Mouse (Mus musculus) heart, embryonic 11.5 days (tissue): ENCODE data around the gene Abhd4. TPM values are rescaled to one million over a fixed set of nuclear protein-coding genes. Genes with fewer than 3 reads are reported as not detected.

Source experiments
- ATAC-seq: fragments of 200-750 bp; cut with Nextera tagmentation; replicated peaks from 2 replicates; pipeline ENCODE4 v1.8.0; 2017; ENCODE audit warnings: moderate library complexity; ENCODE audit not compliant: insufficient number of reproducible peaks, low FRiP score, low TSS enrichment
- H3K27ac ChIP-seq: fragments of 300-500 bp; sonication (generic); 2 replicates; pipeline ENCODE4 v1.5.1; 2014; ENCODE audit warnings: mild to moderate bottlenecking, low read depth, low read length
- H3K27me3 ChIP-seq: fragments of 300-500 bp; sonication (generic); 2 replicates; pipeline ENCODE4 v1.6.1; 2014; ENCODE audit warnings: mild to moderate bottlenecking, low read length, mixed read lengths; ENCODE audit not compliant: control insufficient read depth, insufficient read depth
- H3K36me3 ChIP-seq: fragments of 300-500 bp; sonication (generic); 2 replicates; pipeline ENCODE4 v1.6.1; 2014; ENCODE audit warnings: mild to moderate bottlenecking, low read length, moderate library complexity, mixed read lengths; ENCODE audit not compliant: control insufficient read depth, insufficient read depth
- H3K4me1 ChIP-seq: fragments of 300-500 bp; sonication (generic); 2 replicates; pipeline ENCODE4 v1.6.1; 2014; ENCODE audit warnings: low read length; ENCODE audit not compliant: control insufficient read depth, insufficient read depth
- H3K4me2 ChIP-seq: fragments of 300-500 bp; sonication (generic); 2 replicates; pipeline ENCODE4 v1.6.1; 2014; ENCODE audit warnings: mild to moderate bottlenecking, moderate library complexity
- H3K4me3 ChIP-seq: fragments of 300-500 bp; sonication (generic); 2 replicates; pipeline ENCODE4 v1.5.1; 2014; ENCODE audit warnings: low read depth, low read length
- H3K9ac ChIP-seq: fragments of 300-500 bp; sonication (generic); 2 replicates; pipeline ENCODE4 v1.6.1; 2014; ENCODE audit warnings: mild to moderate bottlenecking, low read depth, low read length, moderate library complexity
- H3K9me3 ChIP-seq: fragments of 300-500 bp; sonication (generic); replicated peaks from 2 replicates; pipeline ENCODE4 v1.6.1; 2016; ENCODE audit warnings: low read length; ENCODE audit not compliant: control insufficient read depth
- WGBS: fragments of 180-500 bp; shearing (Covaris S2); extraction: QIAGEN DNeasy Blood & Tissue Kit; methylation state at CpG from one replicate; pipeline ENCODE4 v1.1.7; 2014; ENCODE audit not compliant: insufficient replicate concordance; 5-methylcytosine and 5-hydroxymethylcytosine counted together
- polyA plus RNA-seq: library from polyadenylated mRNA; unstranded; fragments of >200 nt; fragmentation: Nextera tagmentation; extraction: Ambion mirVana; gene quantifications from 2 replicates; pipeline ENCODE4 v1.2.1, GENCODE M21; 2014

Gene Abhd4
- polyA plus RNA-seq, 1 experiment from 2014 or later = 97.3 TPM

DNA sequence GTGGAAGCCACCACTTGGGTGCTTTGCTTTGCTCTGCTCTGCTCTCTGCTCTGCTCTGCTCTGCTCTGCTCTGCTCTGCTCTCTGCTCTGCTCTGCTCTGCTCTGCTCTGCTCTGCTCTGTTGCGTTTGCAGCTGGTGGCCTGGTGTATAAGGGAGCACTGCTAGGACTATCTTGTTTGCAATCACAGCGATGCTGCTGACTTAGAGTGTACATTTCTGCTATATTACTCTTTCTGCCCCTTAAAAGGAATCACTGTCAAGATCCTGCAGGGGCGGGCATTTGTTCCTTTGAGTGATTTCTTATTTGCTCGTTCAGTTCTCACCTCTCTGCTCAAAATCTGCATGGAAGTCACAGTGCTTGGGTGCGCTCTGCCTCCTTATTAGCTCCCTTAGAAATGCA, 44.1 kb upstream of the Abhd4 start:
- Histone ChIP-seq H3K36me3 (no peaks in the 10 kb centered on the region), H3K4me3 (no peak overlapping the region), H3K9me3 (no peaks in the 10 kb centered on the region), H3K27ac (no peak overlapping the region), H3K9ac (no peak overlapping the region), H3K4me1 (peaks cover 24% of the 10 kb centered on the region), H3K4me2 (no peak overlapping the region), H3K27me3 (no peaks in the 10 kb centered on the region)
- 79% methylated on average over 5 of the region's 5 CpGs for WGBS
- ATAC-seq = no peak

DNA sequence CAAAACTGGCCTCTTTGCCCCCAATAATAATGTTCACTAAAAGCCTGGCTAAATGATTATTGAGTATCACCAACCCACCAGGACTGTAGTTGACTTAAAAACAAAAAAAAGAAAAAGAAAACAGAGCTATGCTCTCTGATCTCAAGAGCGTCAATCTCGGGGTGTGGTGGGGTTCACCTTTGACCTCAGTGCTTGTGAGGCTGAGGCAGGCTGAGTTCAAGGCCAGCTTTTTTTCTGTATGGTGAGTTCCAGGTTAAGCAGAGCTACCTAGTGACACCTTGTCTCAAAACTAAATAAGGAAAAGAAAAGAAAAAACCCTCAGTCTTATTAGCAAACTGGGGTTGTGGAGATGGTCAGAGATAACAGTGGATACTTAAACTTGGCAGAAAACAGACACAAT, 43.6 kb upstream of the Abhd4 start:
- Histone ChIP-seq H3K9me3 (no peaks in the 10 kb centered on the region), H3K27ac (no peak overlapping the region), H3K9ac (no peak overlapping the region), H3K4me2 (no peak overlapping the region), H3K27me3 (no peaks in the 10 kb centered on the region), H3K4me3 (no peak overlapping the region), H3K4me1 (peaks cover 28% of the 10 kb centered on the region), H3K36me3 (no peaks in the 10 kb centered on the region)
- no peak for ATAC-seq
- 85% methylated on average over 2 of the region's 2 CpGs for WGBS

DNA sequence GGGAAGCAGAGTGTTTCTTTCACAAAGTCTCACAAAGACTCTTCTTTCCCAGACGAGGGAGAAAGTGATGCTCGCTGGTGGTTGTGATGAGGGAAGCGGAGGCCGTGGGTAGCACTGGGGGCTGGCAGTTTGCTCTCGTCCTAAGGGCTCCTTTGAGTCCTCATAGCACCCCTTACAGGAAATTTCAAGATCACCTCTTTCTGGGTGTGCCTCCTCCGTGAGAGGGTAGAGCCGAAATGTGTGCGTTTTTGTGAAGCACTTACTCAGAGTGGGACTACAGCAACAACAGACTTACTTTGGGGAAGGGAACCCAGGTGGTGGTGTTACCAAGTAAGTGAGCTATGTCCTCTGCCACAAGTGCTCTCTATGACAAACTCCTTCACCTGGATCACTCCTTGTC, 42.8 kb upstream of the Abhd4 start:
- H3K4me3 ChIP-seq = no peak overlapping the region
- H3K9me3 ChIP-seq = no peaks in the 10 kb centered on the region
- H3K9ac ChIP-seq = no peak overlapping the region
- H3K4me2 ChIP-seq = no peak overlapping the region
- no peaks in the 10 kb centered on the region for H3K36me3 ChIP-seq
- no peak overlapping the region for H3K27ac ChIP-seq
- H3K27me3 ChIP-seq = no peaks in the 10 kb centered on the region
- WGBS = 85% methylated on average over 8 of the region's 8 CpGs
- ATAC-seq = no peak
- peaks cover 29% of the 10 kb centered on the region for H3K4me1 ChIP-seq

DNA sequence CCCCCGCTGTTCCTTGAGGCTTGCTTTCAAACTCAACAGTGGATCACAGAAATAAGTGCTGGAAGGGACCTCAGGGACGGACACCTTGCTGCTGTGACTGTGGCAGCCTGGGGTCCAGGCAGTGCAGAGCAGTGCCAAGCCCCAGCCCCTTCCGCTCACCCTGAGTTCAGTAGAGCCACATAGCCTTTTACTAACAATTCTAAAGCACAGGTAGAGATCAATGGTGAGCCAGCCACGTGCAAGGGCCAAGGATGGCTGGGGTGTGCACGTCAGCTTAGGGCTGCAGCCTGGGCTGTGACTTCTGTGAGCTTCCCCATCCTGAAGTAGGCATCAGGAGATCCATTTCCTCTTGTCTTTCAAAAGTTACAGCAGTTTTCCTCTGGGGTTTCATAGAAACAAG, 42.2 kb upstream of the Abhd4 start:
- Histone ChIP-seq H3K9ac (no peak overlapping the region), H3K27ac (no peak overlapping the region), H3K27me3 (no peaks in the 10 kb centered on the region), H3K36me3 (no peaks in the 10 kb centered on the region), H3K4me1 (peaks cover 24% of the 10 kb centered on the region), H3K4me3 (no peak overlapping the region), H3K4me2 (no peak overlapping the region), H3K9me3 (no peaks in the 10 kb centered on the region)
- WGBS = 79% methylated on average over 5 of the region's 5 CpGs
- ATAC-seq = no peak

DNA sequence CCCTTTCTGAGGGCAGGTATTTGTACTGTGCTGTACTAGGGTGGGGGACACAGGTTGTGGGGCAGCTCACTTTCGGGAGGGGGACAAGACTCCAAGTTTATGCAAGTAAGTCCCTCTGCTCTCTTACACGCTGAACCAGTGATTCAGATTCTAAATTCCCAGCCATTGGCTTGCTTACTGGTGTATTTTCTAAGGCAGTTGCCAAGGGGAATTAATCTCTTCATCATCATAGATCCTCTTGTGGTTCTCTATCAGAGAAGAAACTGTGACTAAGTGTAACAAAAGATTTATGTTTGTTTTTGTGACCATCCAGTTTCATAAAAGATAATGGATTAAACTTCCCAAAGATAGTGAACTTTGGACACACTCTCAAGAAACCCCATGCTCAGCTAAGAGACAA, 40.3 kb upstream of the Abhd4 start:
- no peak overlapping the region for H3K9ac ChIP-seq
- H3K4me1 ChIP-seq = peaks cover 7% of the 10 kb centered on the region; the same call in 1 of the 2 replicates
- H3K4me2 ChIP-seq = no peak overlapping the region
- no peaks in the 10 kb centered on the region for H3K36me3 ChIP-seq
- 74% methylated on average over 2 of the region's 2 CpGs for WGBS
- no peaks in the 10 kb centered on the region for H3K27me3 ChIP-seq
- no peak for ATAC-seq
- no peaks in the 10 kb centered on the region for H3K9me3 ChIP-seq
- no peak overlapping the region for H3K4me3 ChIP-seq
- H3K27ac ChIP-seq = no peak overlapping the region

DNA sequence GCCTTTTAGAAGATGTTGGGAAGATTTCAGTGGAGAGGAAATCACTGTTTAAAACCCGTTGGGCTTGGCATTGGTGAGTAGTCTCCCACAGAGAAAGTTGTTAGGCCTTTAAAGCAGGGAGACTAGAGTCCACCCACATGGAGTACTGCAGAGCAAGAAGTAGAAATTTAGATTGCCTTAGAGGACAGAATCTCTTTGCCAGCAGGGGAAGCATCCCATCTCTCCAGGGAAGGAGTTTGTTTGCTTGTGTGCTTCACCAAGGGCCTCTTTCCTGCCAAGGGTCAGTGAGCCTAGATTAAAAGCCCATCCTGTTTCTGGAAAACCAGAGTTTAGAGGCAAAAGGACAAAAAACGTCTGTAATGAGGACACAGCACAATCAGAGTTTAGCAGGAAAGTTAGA, 39.5 kb upstream of the Abhd4 start:
- no peak overlapping the region for H3K4me3 ChIP-seq
- H3K27me3 ChIP-seq = no peaks in the 10 kb centered on the region
- H3K9me3 ChIP-seq = no peaks in the 10 kb centered on the region
- 25% methylated on average over 2 of the region's 2 CpGs for WGBS
- H3K9ac ChIP-seq = no peak overlapping the region
- 0 out of 2 replicates have a peak overlapping the region, but pooled peaks have one; percentile 29 for H3K27ac ChIP-seq
- ATAC-seq = no peak
- H3K4me2 ChIP-seq = no peak overlapping the region
- no peaks in the 10 kb centered on the region for H3K36me3 ChIP-seq
- peaks cover 11% of the 10 kb centered on the region; the same call in 1 of the 2 replicates for H3K4me1 ChIP-seq

DNA sequence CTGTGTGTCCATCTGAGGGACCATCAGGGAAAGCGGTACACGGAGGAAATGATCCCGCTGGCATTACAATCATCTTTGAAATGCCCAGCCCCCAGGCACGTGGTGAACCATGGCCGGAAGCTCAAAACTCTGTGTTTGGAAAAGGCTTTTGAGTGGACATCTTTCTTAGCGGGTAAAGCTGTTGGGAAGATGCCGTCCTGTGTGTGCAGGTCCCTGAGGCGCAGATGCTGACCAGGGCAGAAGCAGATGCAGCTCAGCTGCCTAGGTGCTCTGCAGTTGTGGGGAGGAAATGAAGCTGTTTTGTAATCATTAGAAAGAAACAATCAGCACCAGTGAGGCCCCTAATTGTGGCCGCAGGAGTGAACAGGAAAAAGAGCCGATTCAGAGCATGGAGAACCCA, 39.1 kb upstream of the Abhd4 start:
- H3K9me3 ChIP-seq = no peaks in the 10 kb centered on the region
- H3K4me1 ChIP-seq = peaks cover 11% of the 10 kb centered on the region; the same call in 1 of the 2 replicates
- H3K36me3 ChIP-seq = no peaks in the 10 kb centered on the region
- 57% methylated on average over 10 of the region's 10 CpGs for WGBS
- no peak overlapping the region for H3K4me2 ChIP-seq
- no peaks in the 10 kb centered on the region for H3K27me3 ChIP-seq
- no peak overlapping the region for H3K9ac ChIP-seq
- ATAC-seq = no peak
- H3K4me3 ChIP-seq = no peak overlapping the region
- H3K27ac ChIP-seq = 0 out of 2 replicates have a peak overlapping the region, but pooled peaks have one; percentile 29

DNA sequence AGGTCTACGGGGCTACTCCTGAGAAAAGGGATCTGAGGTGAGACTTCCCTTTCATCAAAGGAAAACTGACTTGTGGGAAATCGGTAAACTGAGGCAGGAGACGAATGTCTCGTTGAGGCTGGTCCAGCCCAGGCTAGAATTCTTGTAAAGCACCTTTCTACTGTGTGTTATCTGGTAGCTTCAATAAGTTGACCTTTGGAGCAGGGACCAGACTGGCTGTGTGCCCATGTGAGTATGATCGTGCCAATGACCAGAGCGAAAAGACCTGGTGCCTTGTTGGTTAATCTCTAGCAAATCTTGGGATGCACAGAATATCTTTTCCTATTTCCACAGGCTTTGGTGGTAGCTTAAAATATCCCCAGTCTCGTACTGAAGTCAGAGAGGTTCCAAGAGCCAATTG, 37.9 kb upstream of the Abhd4 start:
- H3K9ac ChIP-seq = no peak overlapping the region
- H3K9me3 ChIP-seq = no peaks in the 10 kb centered on the region
- H3K27ac ChIP-seq = no peak overlapping the region
- no peak overlapping the region for H3K4me3 ChIP-seq
- H3K36me3 ChIP-seq = no peaks in the 10 kb centered on the region
- WGBS = 76% methylated on average over 7 of the region's 7 CpGs
- no peak for ATAC-seq
- H3K27me3 ChIP-seq = no peaks in the 10 kb centered on the region
- H3K4me1 ChIP-seq = peaks cover 14% of the 10 kb centered on the region
- no peak overlapping the region for H3K4me2 ChIP-seq

DNA sequence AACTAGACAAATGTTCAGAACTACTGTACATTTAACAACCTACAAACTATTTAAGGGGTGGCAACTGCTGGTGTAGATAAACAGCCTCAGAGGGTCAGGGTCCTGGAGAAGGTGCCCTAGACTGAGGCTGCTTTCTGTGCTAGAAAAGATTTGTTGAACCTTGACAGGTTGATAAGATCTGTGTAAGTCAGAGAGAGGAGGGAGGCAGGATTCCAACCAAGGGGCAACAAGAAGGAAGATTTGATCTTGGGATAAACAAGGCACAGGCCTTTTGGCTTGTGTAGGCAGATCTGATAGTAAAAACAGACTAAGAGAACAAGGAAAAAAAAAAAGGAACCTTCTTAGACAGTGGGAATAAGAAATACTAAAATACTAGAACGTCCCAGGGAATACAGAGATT, 35.8 kb upstream of the Abhd4 start:
- no peak overlapping the region for H3K4me2 ChIP-seq
- WGBS = 52% methylated on average over 1 of the region's 1 CpGs

More for the DNA sequence above, 35.8 kb upstream of the Abhd4 start:
- Histone ChIP-seq H3K4me1 (peaks cover 17% of the 10 kb centered on the region), H3K27ac (no peak overlapping the region), H3K9ac (no peak overlapping the region), H3K27me3 (no peaks in the 10 kb centered on the region), H3K9me3 (no peaks in the 10 kb centered on the region), H3K36me3 (no peaks in the 10 kb centered on the region), H3K4me3 (no peak overlapping the region)
- no peak for ATAC-seq
